Mouse (Mus musculus) urinary bladder, adult 2 months (tissue): ENCODE measurements around the gene Prr29. TPM values are rescaled to one million over a fixed set of nuclear protein-coding genes. Genes with fewer than 3 reads are reported as not detected.
"Not testable (repeated sequence)": the region's sequence is repeated elsewhere in the genome, so short reads cannot be mapped to it uniquely, and the experiment has no call there.

Experiments used
- DNase-seq: peaks from one replicate; pipeline ENCODE4 v3.0.0; 2022; ENCODE audit warnings: low spot score
- polyA plus RNA-seq: library from polyadenylated mRNA; depleted of rRNA; stranded (reverse); fragments of >200 nt; gene quantifications from 2 replicates; pipeline ENCODE4 v1.2.3, GENCODE M21; 2012; rRNA removed

Prr29 gene
- 0.27 and 0.33 TPM in 2 replicates for polyA plus RNA-seq

GRCm38 (mm10) chr11:106365366-106365765 lies at the start of gene Prr29:
Gene Prr29 (plus strand): TSS chr11:106365472.
- no peak for DNase-seq

GRCm38 (mm10) chr11:106316416-106316815 lies 48.9 kb upstream of the Prr29 start:
- no peak for DNase-seq

- no peak for DNase-seq
These were observed 47.5 kb upstream of the Prr29 start for GRCm38 (mm10) chr11:106317801-106318200.

GRCm38 (mm10) chr11:106318406-106319366 lies 46.6 kb upstream of the Prr29 start:
- DNase-seq, result no peak

- DNase-seq, result no peak
These were observed 40.4 kb upstream of the Prr29 start for GRCm38 (mm10) chr11:106324858-106325257.

- no peak for DNase-seq
These were observed 39.6 kb upstream of the Prr29 start for GRCm38 (mm10) chr11:106325566-106326206.

GRCm38 (mm10) chr11:106326475-106326874 lies 38.8 kb upstream of the Prr29 start:
- no peak for DNase-seq

- no peak for DNase-seq
These were observed 36.8 kb upstream of the Prr29 start for GRCm38 (mm10) chr11:106328521-106328920.

GRCm38 (mm10) chr11:106329128-106329527 lies 36.1 kb upstream of the Prr29 start:
- DNase-seq, result no peak

- no peak for DNase-seq
These were observed 35.6 kb upstream of the Prr29 start for GRCm38 (mm10) chr11:106329682-106330081.

- no peak for DNase-seq
These were observed 32.8 kb upstream of the Prr29 start for GRCm38 (mm10) chr11:106332458-106332857.

GRCm38 (mm10) chr11:106334066-106334465 lies 31.2 kb upstream of the Prr29 start:
- DNase-seq, result no peak

GRCm38 (mm10) chr11:106338029-106338428 lies 27.2 kb upstream of the Prr29 start:
- DNase-seq, result no peak

- DNase-seq, result no peak
These were observed 26.4 kb upstream of the Prr29 start for GRCm38 (mm10) chr11:106338870-106339269.

- not testable (repeated sequence) for DNase-seq
These were observed 25.9 kb upstream of the Prr29 start for GRCm38 (mm10) chr11:106339323-106339722.

GRCm38 (mm10) chr11:106340990-106341520 lies 24.2 kb upstream of the Prr29 start:
- DNase-seq, result no peak

GRCm38 (mm10) chr11:106344910-106345309 lies 20.4 kb upstream of the Prr29 start:
- no peak for DNase-seq

GRCm38 (mm10) chr11:106349772-106350171 lies 15.5 kb upstream of the Prr29 start:
- DNase-seq, result no peak

- no peak for DNase-seq
These were observed 14.4 kb upstream of the Prr29 start for GRCm38 (mm10) chr11:106350853-106351252.

GRCm38 (mm10) chr11:106351253-106351652 lies 14.0 kb upstream of the Prr29 start:
- DNase-seq, result no peak

GRCm38 (mm10) chr11:106351941-106352340 lies 13.3 kb upstream of the Prr29 start:
- no peak for DNase-seq

- no peak for DNase-seq
These were observed 12.1 kb upstream of the Prr29 start, which contains the start of gene Scn4a for GRCm38 (mm10) chr11:106353188-106353587. Gene Scn4a (minus strand): TSS chr11:106353288.
